Mouse (Mus musculus) hindbrain, embryonic 13.5 days (tissue): ENCODE results near the gene Wtap. TPM values are rescaled to one million over a fixed set of nuclear protein-coding genes. Genes with fewer than 3 reads are reported as not detected.

Experiments
- ATAC-seq: fragments of 200-750 bp; cut with Nextera tagmentation; 2 replicates; pipeline ENCODE4 v1.8.0; 2017; ENCODE audit warnings: moderate TSS enrichment; ENCODE audit not compliant: low FRiP score
- H3K27ac ChIP-seq: fragments of 300-500 bp; sonication (generic); 2 replicates; pipeline ENCODE4 v1.5.1; 2015; ENCODE audit warnings: inconsistent platforms, mild to moderate bottlenecking, moderate library complexity
- H3K27me3 ChIP-seq: fragments of 300-500 bp; sonication (generic); 2 replicates; pipeline ENCODE4 v1.6.1; 2015; ENCODE audit warnings: mild to moderate bottlenecking, inconsistent platforms
- H3K36me3 ChIP-seq: fragments of 300-500 bp; sonication (generic); 2 replicates; pipeline ENCODE4 v1.6.1; 2015; ENCODE audit warnings: mild to moderate bottlenecking, inconsistent platforms
- H3K4me1 ChIP-seq: fragments of 300-500 bp; sonication (generic); replicated peaks from 2 replicates; pipeline ENCODE4 v1.6.1; 2015; ENCODE audit warnings: inconsistent platforms
- H3K4me2 ChIP-seq: fragments of 300-500 bp; sonication (generic); 2 replicates; pipeline ENCODE4 v1.6.1; 2015; ENCODE audit warnings: inconsistent platforms, mild to moderate bottlenecking, moderate library complexity
- H3K4me3 ChIP-seq: fragments of 300-500 bp; sonication (generic); 2 replicates; pipeline ENCODE4 v1.5.1; 2015; ENCODE audit warnings: mild to moderate bottlenecking, inconsistent platforms
- H3K9ac ChIP-seq: fragments of 300-500 bp; sonication (generic); 2 replicates; pipeline ENCODE4 v1.6.1; 2015; ENCODE audit warnings: mild to moderate bottlenecking, inconsistent platforms
- H3K9me3 ChIP-seq: fragments of 300-500 bp; sonication (generic); 2 replicates; pipeline ENCODE4 v1.6.1; 2016; ENCODE audit warnings: inconsistent platforms
- WGBS: fragments of 180-500 bp; shearing (Covaris S2); methylation state at CpG from one replicate; pipeline ENCODE4 v1.1.7; 2015; 5-methylcytosine and 5-hydroxymethylcytosine counted together
- polyA plus RNA-seq: library from polyadenylated mRNA; unstranded; fragments of >200 nt; fragmentation: Nextera tagmentation; extraction: Ambion mirVana; gene quantifications from 2 replicates; pipeline ENCODE4 v1.2.1, GENCODE M21; 2015

Wtap gene
- polyA plus RNA-seq, 1 experiment from 2014 or later: 136 TPM

DNA sequence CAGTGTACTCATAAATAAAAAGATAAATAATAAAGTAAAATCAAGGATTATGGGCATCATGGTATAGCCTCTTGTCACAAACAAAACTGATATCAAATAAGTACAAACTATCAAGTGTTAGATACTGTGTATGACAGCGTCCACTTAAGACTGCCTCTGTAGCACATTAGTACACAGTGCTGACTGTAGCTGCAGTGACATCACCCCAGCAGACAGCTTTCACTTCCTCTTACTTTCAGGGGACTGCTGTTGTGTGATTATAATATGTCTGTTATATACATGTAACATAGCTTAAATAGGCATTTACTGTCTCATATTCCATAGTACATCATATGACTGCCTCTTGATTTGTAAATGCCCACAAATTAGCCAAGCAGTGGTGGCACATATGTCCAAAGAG lies 72.9 kb downstream of the Wtap start:
- Histone ChIP-seq H3K27me3 (no peaks in the 10 kb centered on the region), H3K27ac (no peak overlapping the region), H3K9ac (no peak overlapping the region), H3K4me1 (peaks cover 8% of the 10 kb centered on the region), H3K36me3 (peaks cover 69% of the 10 kb centered on the region), H3K4me2 (no peak overlapping the region), H3K9me3 (no peaks in the 10 kb centered on the region), H3K4me3 (no peak overlapping the region)
- no peak for ATAC-seq
- 94% methylated on average over 1 of the region's 1 CpGs for WGBS

Other genes with a start within 250 kb of the Wtap start
- gene Igf2r, start 224.5 kb downstream of the Wtap start, polyA plus RNA-seq: 12.3 and 12.5 TPM in 2 replicates
- gene Mas1, start 126.0 kb downstream of the Wtap start, polyA plus RNA-seq: 0.17 and 0.32 TPM in 2 replicates
- gene Mrgprh, start 118.1 kb downstream of the Wtap start, polyA plus RNA-seq: not detected in 2 replicates
- gene Pnldc1, start 83.9 kb downstream of the Wtap start, polyA plus RNA-seq: 2.0 and 2.2 TPM in 2 replicates
- 406 and 411 TPM in 2 replicates for gene Tcp1, start 78.5 kb downstream of the Wtap start, polyA plus RNA-seq
- gene Mrpl18, start 77.8 kb downstream of the Wtap start, polyA plus RNA-seq: 140 and 142 TPM in 2 replicates
- 0.95 and 1.5 TPM in 2 replicates for gene Acat3, start 53.6 kb downstream of the Wtap start, polyA plus RNA-seq
- 331 and 342 TPM in 2 replicates for gene Acat2, start 33.4 kb downstream of the Wtap start, polyA plus RNA-seq
- gene Sod2, start 12.7 kb upstream of the Wtap start, polyA plus RNA-seq: 117 and 121 TPM in 2 replicates
- gene Gpr31b, start 58.1 kb upstream of the Wtap start, polyA plus RNA-seq: not detected in 2 replicates
- gene Tcp10b, start 66.9 kb upstream of the Wtap start, polyA plus RNA-seq: 0.23 TPM in 1 of 2 replicates, not detected in the other
- not detected in 2 replicates for gene Unc93a, start 137.6 kb upstream of the Wtap start, polyA plus RNA-seq
- not detected in 2 replicates for gene Smok2a, start 227.0 kb upstream of the Wtap start, polyA plus RNA-seq
- not detected in 2 replicates for gene Smok2b, start 236.1 kb upstream of the Wtap start, polyA plus RNA-seq